Mouse (Mus musculus): ENCODE results near the gene Slc25a41.
A peak's percentile ranks its signal among the peaks of the same experiment; 100 is the strongest.

Slc25a41 gene

DNA sequence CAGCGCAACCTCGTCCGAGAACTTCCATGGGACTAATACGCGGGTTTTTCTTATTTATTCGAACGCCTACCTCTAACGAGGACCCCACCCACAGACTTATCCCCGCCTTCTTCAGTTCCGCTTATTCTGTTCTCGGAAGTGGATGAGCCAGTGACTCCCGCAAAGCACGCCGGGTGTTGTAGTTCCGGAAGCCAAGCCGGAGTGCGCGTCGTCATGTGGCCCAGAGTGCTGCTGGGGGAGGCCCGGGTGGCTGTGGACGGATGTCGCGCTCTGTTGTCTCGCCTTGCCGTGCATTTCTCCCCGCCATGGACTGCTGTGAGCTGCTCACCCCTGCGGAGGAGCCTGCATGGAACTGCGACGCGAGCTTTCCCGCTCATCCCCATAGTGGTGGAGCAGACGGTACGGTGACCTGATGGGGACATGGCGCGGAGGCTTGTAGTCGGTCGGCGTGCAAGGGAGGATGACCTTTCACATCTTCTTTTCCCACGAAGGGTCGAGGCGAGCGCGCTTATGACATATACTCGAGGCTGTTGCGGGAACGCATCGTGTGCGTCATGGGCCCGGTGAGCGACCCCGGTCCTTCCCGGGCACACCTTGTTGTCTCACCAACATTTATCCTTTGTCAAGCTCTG lies 51.2 kb downstream of the Slc25a41 start, which contains the start of gene Clpp:
Gene Clpp, plus strand, starts transcription at position 191 of the 632 bp plus-strand sequence.
- peak; percentile 94 to 99 for DNase-seq

DNA sequence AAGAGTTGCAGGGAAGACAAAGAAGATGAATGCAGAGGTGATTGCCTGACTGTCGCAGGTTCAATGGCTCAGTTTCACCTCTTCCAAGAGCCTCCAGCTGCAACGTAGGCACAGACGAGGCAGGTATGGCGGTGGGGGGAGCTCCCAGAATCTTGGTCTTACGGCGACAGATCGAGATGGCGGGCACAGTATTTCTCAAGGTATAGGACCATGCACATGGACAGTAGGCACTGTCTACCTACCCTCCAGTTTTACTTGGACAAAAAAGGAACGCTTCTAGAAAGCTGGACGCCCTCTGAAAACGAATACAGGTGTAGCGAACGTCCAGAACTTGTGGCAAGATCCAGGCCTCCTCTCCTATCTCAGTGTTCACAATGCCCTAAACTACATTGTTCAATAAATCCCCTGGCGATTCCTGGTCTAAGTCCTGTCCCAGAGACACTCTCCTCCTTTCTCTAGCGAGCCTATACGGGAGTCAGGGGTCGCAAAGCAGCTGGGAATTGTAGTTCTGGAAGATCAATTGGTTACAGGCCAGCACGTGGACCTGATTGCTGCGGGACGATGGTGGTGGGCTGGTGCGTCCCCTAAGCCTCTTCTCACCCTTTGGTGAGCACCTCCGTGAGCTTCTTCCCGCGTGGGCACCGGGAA lies 51.9 kb downstream of the Slc25a41 start:
- DNase-seq = peak in 1 of 2 experiments; percentile 87

DNA sequence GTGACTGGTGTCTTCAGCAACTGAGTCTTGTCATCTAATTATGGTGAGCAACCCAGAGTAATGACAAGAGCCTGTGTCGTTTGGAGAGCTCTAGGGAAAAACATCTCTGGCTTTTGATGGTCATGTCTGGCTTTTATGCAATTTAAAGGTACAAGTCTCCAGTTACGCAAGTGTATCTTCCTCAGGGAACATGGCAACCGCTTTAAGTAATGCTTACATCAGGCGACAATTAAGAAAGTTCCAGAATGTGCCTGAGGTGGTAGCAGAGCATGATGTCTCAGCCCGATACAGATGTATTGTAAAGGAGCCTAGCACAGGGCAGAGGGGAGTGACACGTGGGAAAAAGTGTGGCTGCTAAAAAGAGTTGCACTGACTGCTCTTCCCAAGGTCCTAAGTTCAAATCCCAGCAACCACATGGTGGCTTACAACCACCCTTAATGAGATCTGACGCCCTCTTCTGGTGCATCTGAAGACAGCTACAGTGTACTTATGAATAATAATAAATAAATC lies 52.5 kb downstream of the Slc25a41 start:
- DNase-seq = no peak

DNA sequence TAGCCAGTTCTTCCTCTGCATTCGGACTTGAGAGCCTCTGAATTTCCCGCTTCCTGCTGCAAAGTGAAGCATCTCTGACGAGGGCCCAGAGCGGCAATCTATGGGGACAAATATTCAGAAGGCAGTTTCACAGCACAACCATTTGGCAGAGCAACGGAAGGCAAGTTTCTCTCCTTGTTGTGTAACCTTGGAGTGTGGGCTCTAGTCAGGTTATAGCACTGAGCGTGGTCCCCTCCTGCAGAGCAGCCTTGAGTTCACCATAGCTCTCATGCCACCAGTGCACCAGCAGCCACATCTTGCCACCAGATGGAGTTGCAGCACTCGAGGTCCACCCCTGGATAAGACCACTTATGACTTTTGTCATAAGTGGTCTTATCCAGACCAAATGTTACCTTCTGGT lies 53.0 kb downstream of the Slc25a41 start:
- DNase-seq = no peak

DNA sequence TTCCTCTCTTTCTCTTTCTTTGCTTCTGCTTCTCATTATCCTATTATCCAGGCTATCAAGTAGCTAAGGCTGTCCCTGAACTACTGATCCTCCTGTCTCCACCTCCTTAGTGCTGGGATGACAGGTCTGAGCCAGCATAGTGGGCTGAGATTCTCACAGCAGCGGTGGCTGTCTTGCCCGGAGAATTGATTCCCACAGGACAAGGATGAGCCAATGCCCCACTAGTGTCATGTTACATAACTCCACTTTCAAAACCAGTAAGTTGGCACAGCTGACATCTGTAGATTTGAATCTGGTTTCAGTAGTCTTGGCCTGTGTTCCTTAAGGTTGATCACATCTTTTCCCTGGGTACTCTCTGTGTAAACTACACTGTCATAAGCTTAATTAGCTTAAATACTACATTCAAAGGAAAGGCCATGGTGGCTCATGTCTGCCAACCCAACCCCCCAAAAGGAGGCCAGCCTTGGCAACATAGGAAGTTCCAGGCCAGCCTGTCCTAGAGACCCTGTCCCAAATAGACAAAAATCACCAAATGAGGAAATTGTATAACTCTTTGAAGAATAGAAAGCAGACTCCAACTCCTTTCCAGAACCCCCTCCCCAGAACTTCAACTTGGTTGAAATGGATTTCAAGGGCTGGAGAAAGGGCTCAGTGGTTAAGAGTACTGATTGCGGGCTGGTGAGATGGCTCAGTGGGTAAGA lies 55.2 kb downstream of the Slc25a41 start:
- no peak for DNase-seq

DNA sequence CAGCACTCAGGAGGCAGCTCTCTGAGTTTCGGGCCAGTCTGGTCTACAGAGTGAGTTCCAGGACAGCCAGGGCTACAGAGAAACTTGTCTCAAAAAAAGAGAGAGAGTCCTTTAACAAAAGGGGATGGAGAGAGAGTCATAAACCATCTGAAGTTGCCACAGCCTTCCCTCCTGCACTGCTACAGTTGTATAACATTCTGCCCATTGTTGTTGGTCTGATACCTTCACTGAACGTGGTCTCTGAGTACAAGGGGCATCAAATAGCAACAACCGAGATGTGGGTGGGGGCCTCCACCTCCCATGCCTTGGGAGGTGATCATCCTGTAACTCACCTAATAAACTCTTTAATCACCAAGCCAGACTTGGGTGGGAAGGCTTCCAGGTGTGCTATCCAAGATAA lies 55.8 kb downstream of the Slc25a41 start:
- DNase-seq = no peak

DNA sequence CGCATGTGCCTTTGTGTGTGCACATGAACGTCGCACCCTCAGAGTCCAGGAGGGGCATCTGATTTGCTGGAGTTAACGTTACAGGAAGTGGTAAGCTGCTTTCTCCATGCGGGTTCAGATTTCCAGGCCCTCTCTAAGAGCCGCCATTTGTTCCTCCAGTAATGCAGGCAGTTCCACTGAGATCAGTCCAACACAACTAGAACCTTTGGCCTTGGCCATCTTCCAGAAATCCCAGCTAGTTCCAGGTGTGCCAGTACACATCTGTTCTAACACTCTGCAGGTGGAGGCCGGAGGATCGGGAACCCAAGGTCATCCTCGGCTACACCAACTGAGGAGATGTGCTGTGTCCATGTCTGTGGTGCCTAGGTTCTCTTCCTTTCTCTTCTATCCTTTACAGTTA lies 56.6 kb downstream of the Slc25a41 start:
- no peak for DNase-seq
